Mouse (Mus musculus) skeletal muscle tissue, adult 2 months (tissue): Measurements from ENCODE around the gene Qrich2.
"Not testable (repeated sequence)": the region's sequence is repeated elsewhere in the genome, so short reads cannot be mapped to it uniquely, and the experiment has no call there.

Source experiments
- DNase-seq: peaks from one replicate; pipeline ENCODE4 v3.0.0-alpha.2; 2012; ENCODE audit warnings: low read depth, low spot score

The Qrich2 gene

DNA sequence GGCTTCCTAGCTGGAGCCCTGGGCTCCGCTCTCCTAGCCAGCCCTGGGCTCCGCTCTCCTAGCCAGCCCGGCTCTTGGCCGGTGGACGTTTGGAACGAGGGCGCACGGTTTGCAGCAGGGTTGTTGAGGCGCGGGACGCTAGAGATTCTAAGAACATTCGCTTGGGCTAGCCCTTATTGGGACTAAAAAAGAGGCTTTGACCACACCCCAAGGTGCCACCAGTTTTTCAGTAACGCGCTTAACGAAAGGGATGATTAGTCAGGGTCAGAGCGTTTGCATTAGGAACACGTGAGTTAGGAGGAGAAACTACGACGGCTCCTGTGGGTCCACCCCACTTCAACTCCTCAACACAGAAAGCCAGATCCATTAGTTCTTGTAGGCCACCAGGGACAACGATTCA, at the start of gene Qrich2:
Gene Qrich2, minus strand, starts transcription at position 101 of the 400 bp plus-strand sequence.
- no peak for DNase-seq

GRCm38 (mm10) chr11:116515330-116516020, 49.4 kb upstream of the Qrich2 start:
- DNase-seq = no peak

GRCm38 (mm10) chr11:116513531-116514038, 47.5 kb upstream of the Qrich2 start:
- DNase-seq = no peak

- no peak for DNase-seq
Measured at GRCm38 (mm10) chr11:116512987-116513386, 46.9 kb upstream of the Qrich2 start.

- DNase-seq = no peak
Measured at GRCm38 (mm10) chr11:116512154-116512553, 46.1 kb upstream of the Qrich2 start.

DNA sequence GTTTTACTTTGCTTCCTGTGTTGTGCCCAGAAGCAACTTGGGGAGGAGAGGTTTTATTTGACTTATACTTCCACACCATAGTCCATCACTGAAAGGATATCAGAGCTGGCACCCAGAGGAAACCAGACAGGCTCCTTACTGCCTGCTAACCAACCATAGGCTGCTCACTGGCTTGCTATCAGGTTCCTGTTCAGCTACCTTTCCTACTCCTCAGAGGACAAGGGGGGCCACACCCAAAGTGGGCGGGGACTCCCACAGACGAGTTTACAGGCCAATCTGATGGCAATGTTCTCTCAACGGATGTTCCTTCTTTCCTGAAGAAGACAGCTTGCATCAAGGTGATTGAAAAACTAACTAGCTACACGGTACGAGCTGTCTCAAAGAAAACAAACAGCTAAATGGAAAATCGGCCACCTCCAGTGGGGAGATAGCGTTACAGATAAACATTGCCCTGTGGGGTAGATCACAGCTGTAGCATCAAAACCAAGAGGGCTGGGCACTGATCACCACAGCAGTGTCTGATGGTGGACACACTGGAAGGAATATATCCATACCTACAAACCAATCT, 45.3 kb upstream of the Qrich2 start:
- no peak for DNase-seq

- no peak for DNase-seq
Measured at GRCm38 (mm10) chr11:116508689-116509088, 42.6 kb upstream of the Qrich2 start.

- DNase-seq = no peak
Measured at GRCm38 (mm10) chr11:116506151-116506875, 40.3 kb upstream of the Qrich2 start.

DNA sequence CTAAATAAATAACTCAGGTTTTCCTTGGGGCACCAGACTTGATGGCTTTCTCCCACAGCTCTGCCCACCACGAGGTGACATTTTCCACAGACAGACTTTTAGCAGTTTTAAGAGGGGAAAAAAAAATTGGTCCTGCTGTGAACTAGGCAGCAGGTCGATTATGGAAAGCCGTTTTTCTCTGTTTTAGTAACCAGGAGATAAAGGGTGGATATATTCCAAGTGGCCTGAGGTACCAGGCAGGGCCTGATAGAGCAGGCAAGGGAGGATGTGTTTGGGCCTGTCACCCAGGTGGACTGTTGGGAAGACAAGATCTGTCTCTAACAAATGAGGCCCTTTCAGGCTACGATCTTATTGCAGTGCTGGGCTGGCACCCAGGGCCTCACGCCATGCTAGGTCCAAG, 39.5 kb upstream of the Qrich2 start:
- DNase-seq = no peak

DNA sequence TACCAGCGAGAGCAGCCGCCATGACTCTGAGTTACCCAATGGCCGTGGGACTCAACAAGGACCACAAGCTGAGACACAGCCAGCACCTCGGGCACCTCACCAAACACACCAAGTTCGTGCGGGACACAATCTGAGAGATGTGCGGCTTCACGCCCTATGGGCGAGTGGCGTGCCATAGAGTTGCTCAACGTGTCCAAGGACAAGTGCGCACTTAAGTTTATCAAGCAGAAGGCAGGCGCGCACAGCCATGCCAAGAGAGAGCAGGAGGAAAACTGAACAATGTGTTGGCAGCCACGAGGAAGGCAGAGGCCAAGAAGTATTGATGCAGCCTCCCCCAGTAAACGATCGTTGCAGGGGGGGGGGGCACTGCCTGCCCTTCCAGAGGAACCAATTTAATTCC, 38.5 kb upstream of the Qrich2 start:
- no peak for DNase-seq

- peak; percentile 48 for DNase-seq
Measured at GRCm38 (mm10) chr11:116501005-116501746, 35.1 kb upstream of the Qrich2 start.

DNA sequence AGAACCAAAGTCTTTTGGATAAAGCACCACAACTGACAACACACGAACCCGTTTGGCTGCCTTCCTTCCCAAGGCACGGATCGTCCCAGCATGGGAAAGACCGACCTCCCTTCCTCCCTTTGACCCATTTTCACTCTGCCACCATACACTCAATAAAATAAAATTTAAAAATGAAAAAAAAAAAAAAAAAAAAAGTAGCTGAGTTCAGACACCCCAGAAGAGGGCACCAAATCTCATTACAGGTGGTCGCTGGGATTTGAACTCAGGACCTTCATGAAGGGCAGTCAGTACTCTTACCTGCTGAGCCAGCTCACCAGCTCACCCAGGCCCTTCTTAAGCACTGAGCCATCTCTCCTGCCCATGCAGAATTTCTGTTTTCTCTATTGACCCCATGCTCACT, 33.0 kb upstream of the Qrich2 start:
- DNase-seq = no peak

- DNase-seq = no peak
Measured at GRCm38 (mm10) chr11:116498596-116498995, 32.6 kb upstream of the Qrich2 start.

- DNase-seq = no peak
Measured at GRCm38 (mm10) chr11:116497313-116497712, 31.3 kb upstream of the Qrich2 start.

DNA sequence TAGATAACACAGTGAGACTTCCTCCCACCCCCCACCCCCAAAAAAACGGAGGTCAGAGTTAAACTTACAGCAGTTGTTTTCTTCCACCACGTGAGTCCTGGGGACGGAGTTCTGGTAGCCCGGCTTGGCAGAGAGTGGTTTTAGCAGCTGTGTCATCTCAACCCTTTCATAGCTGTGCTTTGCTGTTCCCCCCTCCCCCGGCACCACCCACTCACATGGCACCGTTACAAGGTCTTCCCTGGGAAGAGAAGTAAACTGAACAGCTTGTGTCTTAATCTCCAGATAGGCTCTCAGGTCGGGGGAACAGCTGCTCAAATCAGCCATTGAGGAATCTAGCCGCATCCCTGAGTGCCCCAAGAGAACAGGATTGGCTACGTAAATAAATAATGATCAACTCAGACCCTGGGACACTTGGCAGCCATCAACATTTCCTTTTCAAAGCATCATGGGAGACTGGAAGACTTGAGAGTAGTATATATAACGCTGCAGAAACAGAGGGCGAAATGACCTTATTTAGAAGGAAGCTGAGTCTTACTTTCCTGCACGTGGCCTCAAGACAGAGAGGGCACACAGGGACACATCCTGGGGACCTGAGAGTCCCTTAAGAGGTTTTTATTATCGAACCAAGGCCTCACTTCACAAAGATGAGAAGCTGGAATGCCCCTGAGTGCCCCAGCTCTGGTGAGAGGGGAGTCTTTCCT, 28.6 kb upstream of the Qrich2 start:
- peak; percentile 49 for DNase-seq

GRCm38 (mm10) chr11:116493795-116494252, 27.8 kb upstream of the Qrich2 start, which contains the start of gene Prpsap1:
TSS of gene Prpsap1 (minus strand) at chr11:116494202.
- peak; percentile 67 for DNase-seq

DNA sequence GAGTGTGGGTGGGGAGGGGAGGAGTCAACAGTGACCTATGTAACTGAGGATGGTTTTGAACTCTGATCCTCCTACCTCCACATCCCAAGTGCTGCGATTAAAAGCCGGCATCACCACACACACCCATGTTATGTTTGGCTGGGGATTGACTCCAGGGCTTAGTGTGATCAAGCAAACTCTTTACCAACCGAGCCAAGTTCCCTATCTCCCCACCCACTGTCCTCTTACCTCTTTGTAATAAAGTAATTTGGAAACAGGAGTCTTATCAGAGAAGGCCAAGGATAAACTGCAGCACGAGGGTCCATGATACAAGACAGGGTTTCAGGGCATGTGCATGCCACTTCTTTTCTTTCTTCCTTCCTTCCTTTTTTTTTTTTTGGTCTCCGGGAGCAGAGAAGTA, 27.1 kb upstream of the Qrich2 start:
- no peak for DNase-seq

DNA sequence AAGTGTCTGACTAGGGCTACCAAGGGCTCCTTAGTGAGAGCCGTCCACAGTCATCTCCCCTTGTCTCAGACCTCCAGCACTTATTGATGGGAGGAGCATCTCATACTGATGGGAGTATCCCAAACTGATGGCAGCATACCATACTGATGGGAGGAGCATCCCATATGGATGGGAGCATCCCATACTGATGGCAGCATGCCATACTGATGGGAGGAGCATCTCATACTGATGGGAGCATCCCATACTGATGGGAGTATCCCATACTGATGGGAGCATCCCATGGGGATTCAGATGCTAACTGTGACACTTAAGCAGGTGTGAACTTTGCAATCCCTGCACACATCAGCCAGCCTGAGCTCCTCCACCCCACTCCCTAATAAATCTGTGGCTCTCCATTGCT, 26.5 kb upstream of the Qrich2 start:
- not testable (repeated sequence) for DNase-seq

DNA sequence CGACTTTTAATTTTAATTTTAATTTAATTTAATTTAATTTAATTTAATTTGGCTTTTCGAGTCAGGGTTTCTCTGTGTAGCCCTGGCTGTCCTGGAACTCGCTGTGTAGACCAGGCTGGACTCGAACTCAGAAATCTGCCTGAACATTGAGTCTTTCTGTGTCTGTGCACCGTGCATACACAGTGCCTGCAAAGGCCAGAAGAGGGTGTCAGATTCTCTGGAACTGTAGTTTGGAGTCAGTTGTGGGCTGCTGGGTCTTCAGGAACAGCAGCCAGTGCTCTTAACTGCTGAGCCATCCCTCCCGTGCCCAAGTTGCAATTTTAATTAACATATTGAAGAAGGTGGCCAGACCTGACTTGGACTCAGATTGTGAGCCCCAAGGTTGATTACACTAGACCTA, 25.3 kb upstream of the Qrich2 start:
- no peak for DNase-seq

DNA sequence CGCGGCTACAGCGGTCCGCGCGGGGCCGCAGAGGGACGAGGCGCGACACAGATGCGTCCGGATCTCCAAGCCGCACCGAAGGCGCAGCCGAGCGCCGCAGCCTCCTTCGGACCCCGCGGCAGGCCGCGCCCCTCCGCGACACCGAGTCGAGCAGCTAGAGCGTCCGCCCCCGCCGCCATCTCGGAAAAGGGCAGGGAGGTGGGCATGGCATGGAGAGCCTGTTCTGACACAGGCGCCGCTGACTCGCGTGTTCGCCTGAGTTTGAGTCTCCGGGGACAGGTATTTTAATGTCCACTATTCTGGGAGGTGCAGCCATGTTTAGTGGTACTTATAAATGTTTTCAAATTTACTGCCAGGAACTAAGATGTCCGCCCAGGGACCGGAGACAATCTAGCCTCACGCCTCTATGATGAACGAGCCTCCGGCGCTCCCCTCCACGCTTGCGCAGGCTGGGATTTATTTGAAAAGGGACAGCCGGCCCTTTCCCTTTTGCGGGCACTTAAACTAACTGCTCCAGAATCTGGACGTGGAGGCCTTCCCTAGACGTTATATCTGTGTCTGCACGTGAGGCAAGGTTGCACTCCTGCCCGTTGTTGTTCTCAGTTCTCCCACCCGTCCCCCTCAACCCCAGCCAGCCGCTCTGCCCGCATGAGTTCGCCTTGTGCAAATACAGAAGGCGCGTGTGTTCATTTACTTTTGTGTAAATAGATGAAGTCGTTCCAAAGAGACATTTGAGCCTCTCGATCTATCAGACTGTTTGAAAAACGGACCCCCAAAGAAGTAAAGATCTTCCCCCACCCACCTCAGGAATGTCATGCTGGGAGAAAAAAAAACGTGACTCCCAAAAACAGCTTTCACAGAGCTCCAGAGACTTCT, 24.4 kb upstream of the Qrich2 start:
- peak; percentile 80 for DNase-seq
